Mouse (Mus musculus) midbrain, embryonic 14.5 days (tissue): Measurements from ENCODE around the gene Dicer1. TPM values are rescaled to one million over a fixed set of nuclear protein-coding genes. Genes with fewer than 3 reads are reported as not detected.

Experiments
- ATAC-seq: fragments of 200-750 bp; cut with Nextera tagmentation; 2 replicates; pipeline ENCODE4 v1.8.0; 2017; ENCODE audit warnings: moderate number of reproducible peaks, moderate library complexity; ENCODE audit not compliant: low FRiP score, low TSS enrichment
- DNase-seq: peaks from one replicate; pipeline ENCODE4 v3.0.0-alpha.2; 2015
- H3K27ac ChIP-seq: fragments of 300-500 bp; sonication (generic); replicated peaks from 2 replicates; pipeline ENCODE4 v1.5.1; 2014; ENCODE audit warnings: mild to moderate bottlenecking, low read depth, low read length, moderate library complexity
- H3K27me3 ChIP-seq: fragments of 300-500 bp; sonication (generic); 2 replicates; pipeline ENCODE4 v1.6.1; 2014; ENCODE audit warnings: low read length, control low read depth, mixed read lengths; ENCODE audit not compliant: control insufficient read depth, insufficient read depth
- H3K36me3 ChIP-seq: fragments of 300-500 bp; sonication (generic); 2 replicates; pipeline ENCODE4 v1.6.1; 2014; ENCODE audit warnings: low read length, control low read depth; ENCODE audit not compliant: control insufficient read depth, insufficient read depth
- H3K4me1 ChIP-seq: fragments of 300-500 bp; sonication (generic); 2 replicates; pipeline ENCODE4 v1.6.1; 2014; ENCODE audit warnings: mild to moderate bottlenecking, antibody characterized with exemption, low read length, control low read depth; ENCODE audit not compliant: control insufficient read depth, insufficient read depth
- H3K4me2 ChIP-seq: fragments of 300-500 bp; sonication (generic); 2 replicates; pipeline ENCODE4 v1.6.1; 2014; ENCODE audit warnings: mild to moderate bottlenecking, low read length, moderate library complexity
- H3K4me3 ChIP-seq: fragments of 300-500 bp; sonication (generic); replicated peaks from 2 replicates; pipeline ENCODE4 v1.5.1; 2014; ENCODE audit warnings: low read depth, low read length
- H3K9ac ChIP-seq: fragments of 300-500 bp; sonication (generic); replicated peaks from 2 replicates; pipeline ENCODE4 v1.6.1; 2014; ENCODE audit warnings: mild to moderate bottlenecking, low read length, moderate library complexity
- H3K9me3 ChIP-seq: fragments of 300-500 bp; sonication (generic); 2 replicates; pipeline ENCODE4 v1.6.1; 2016; ENCODE audit warnings: low read length, control low read depth, mixed read lengths; ENCODE audit not compliant: control insufficient read depth
- WGBS: fragments of 180-500 bp; shearing (Covaris S2); extraction: QIAGEN DNeasy Blood & Tissue Kit; methylation state at CpG from one replicate; pipeline ENCODE4 v1.1.7; 2014; 5-methylcytosine and 5-hydroxymethylcytosine counted together
- polyA plus RNA-seq: library from polyadenylated mRNA; unstranded; fragments of >200 nt; fragmentation: Nextera tagmentation; extraction: Ambion mirVana; gene quantifications from 2 replicates; pipeline ENCODE4 v1.2.1, GENCODE M21; 2014

Gene Dicer1
- polyA plus RNA-seq, 1 experiment from 2014 or later: 37.9 TPM

- WGBS: 27% methylated on average over 12 of the region's 14 CpGs
Observed at GRCm38 (mm10) chr12:104678462-104678861, 73.3 kb downstream of the Dicer1 start.

GRCm38 (mm10) chr12:104677371-104677924, 74.3 kb downstream of the Dicer1 start:
- H3K4me1 ChIP-seq: peaks cover 10% of the 10 kb centered on the region; the same call in 1 of the 2 replicates
- 91% methylated on average over 9 of the region's 9 CpGs for WGBS

More at GRCm38 (mm10) chr12:104678462-104678861, 73.3 kb downstream of the Dicer1 start:
- H3K4me1 ChIP-seq: peaks cover 10% of the 10 kb centered on the region; the same call in 1 of the 2 replicates
- no peaks in the 10 kb centered on the region for H3K9me3 ChIP-seq
- H3K4me2 ChIP-seq: peak overlapping the region; percentile 32
- H3K4me3 ChIP-seq: no peak overlapping the region
- ATAC-seq: no peak
- no peaks in the 10 kb centered on the region for H3K36me3 ChIP-seq
- DNase-seq: peak; percentile 34
- H3K27me3 ChIP-seq: no peaks in the 10 kb centered on the region
- 0 out of 2 replicates have a peak overlapping the region, but pooled peaks have one; percentile 32 for H3K27ac ChIP-seq
- H3K9ac ChIP-seq: no peak overlapping the region

GRCm38 (mm10) chr12:104676535-104677370, 75.0 kb downstream of the Dicer1 start:
- Histone ChIP-seq H3K4me3 (no peak overlapping the region), H3K36me3 (no peaks in the 10 kb centered on the region), H3K27me3 (no peaks in the 10 kb centered on the region), H3K9ac (no peak overlapping the region), H3K4me1 (peaks cover 10% of the 10 kb centered on the region; the same call in 1 of the 2 replicates), H3K4me2 (no peak overlapping the region), H3K9me3 (no peaks in the 10 kb centered on the region), H3K27ac (no peak overlapping the region)
- ATAC-seq: peak; percentile 44
- WGBS: 56% methylated on average over 13 of the region's 13 CpGs
- DNase-seq: peak; percentile 33

More at GRCm38 (mm10) chr12:104677371-104677924, 74.3 kb downstream of the Dicer1 start:
- no peak overlapping the region for H3K4me3 ChIP-seq
- no peak for DNase-seq
- no peaks in the 10 kb centered on the region for H3K36me3 ChIP-seq
- no peak overlapping the region for H3K27ac ChIP-seq
- no peak overlapping the region for H3K4me2 ChIP-seq
- no peak overlapping the region for H3K9ac ChIP-seq
- H3K9me3 ChIP-seq: no peaks in the 10 kb centered on the region
- H3K27me3 ChIP-seq: no peaks in the 10 kb centered on the region
- ATAC-seq: 0 out of 2 replicates have a peak, but pooled peaks have one; percentile 3

GRCm38 (mm10) chr12:104672976-104673375, 78.8 kb downstream of the Dicer1 start:
- Histone ChIP-seq H3K36me3 (no peaks in the 10 kb centered on the region), H3K27ac (no peak overlapping the region), H3K4me2 (no peak overlapping the region), H3K4me3 (no peak overlapping the region), H3K9me3 (no peaks in the 10 kb centered on the region), H3K27me3 (no peaks in the 10 kb centered on the region), H3K9ac (no peak overlapping the region), H3K4me1 (no peaks in the 10 kb centered on the region)
- 64% methylated on average over 5 of the region's 5 CpGs for WGBS
- DNase-seq: no peak
- no peak for ATAC-seq

GRCm38 (mm10) chr12:104672406-104672805, 79.3 kb downstream of the Dicer1 start:
- Histone ChIP-seq H3K9me3 (no peaks in the 10 kb centered on the region), H3K27me3 (no peaks in the 10 kb centered on the region), H3K4me1 (no peaks in the 10 kb centered on the region), H3K4me3 (no peak overlapping the region), H3K4me2 (no peak overlapping the region), H3K27ac (no peak overlapping the region), H3K36me3 (no peaks in the 10 kb centered on the region), H3K9ac (no peak overlapping the region)
- WGBS: 51% methylated on average over 10 of the region's 10 CpGs
- no peak for ATAC-seq
- no peak for DNase-seq

GRCm38 (mm10) chr12:104667846-104668245, 83.9 kb downstream of the Dicer1 start:
- WGBS: 82% methylated on average over 7 of the region's 7 CpGs
- Histone ChIP-seq H3K4me3 (no peak overlapping the region), H3K9ac (no peak overlapping the region), H3K27me3 (no peaks in the 10 kb centered on the region), H3K27ac (no peak overlapping the region), H3K36me3 (no peaks in the 10 kb centered on the region), H3K4me1 (no peaks in the 10 kb centered on the region), H3K9me3 (no peaks in the 10 kb centered on the region), H3K4me2 (no peak overlapping the region)
- ATAC-seq: no peak
- DNase-seq: no peak

- Histone ChIP-seq H3K36me3 (no peaks in the 10 kb centered on the region), H3K4me2 (no peak overlapping the region), H3K9me3 (no peaks in the 10 kb centered on the region), H3K4me1 (no peaks in the 10 kb centered on the region), H3K27me3 (no peaks in the 10 kb centered on the region), H3K27ac (no peak overlapping the region), H3K4me3 (no peak overlapping the region), H3K9ac (no peak overlapping the region)
- DNase-seq (no peak), ATAC-seq (no peak)
- WGBS: 90% methylated on average over 6 of the region's 6 CpGs
Observed at GRCm38 (mm10) chr12:104665951-104666350, 85.8 kb downstream of the Dicer1 start.

- Histone ChIP-seq H3K4me2 (no peak overlapping the region), H3K36me3 (no peaks in the 10 kb centered on the region), H3K4me3 (no peak overlapping the region), H3K9ac (no peak overlapping the region), H3K9me3 (no peaks in the 10 kb centered on the region), H3K27me3 (no peaks in the 10 kb centered on the region), H3K4me1 (no peaks in the 10 kb centered on the region), H3K27ac (no peak overlapping the region)
- ATAC-seq (no peak), DNase-seq (no peak)
- 94% methylated on average over 9 of the region's 9 CpGs for WGBS
Observed at GRCm38 (mm10) chr12:104665521-104665920, 86.2 kb downstream of the Dicer1 start.
